Mouse (Mus musculus): ENCODE results near the gene Idh3b.
A peak's percentile ranks its signal among the peaks of the same experiment; 100 is the strongest.

The Idh3b gene

GRCm38 (mm10) chr2:130262398-130262797, 21.9 kb downstream of the Idh3b start:
- DNase-seq: no peak

GRCm38 (mm10) chr2:130261914-130262313, 22.4 kb downstream of the Idh3b start:
- no peak for DNase-seq

- no peak for DNase-seq
Observed at GRCm38 (mm10) chr2:130260822-130261221, 23.5 kb downstream of the Idh3b start.

- no peak for DNase-seq
Observed at GRCm38 (mm10) chr2:130256762-130257161, 27.6 kb downstream of the Idh3b start.

GRCm38 (mm10) chr2:130248226-130248625, 36.1 kb downstream of the Idh3b start:
- DNase-seq: no peak

- DNase-seq: peak; percentile 5 to 20
Observed at GRCm38 (mm10) chr2:130246912-130247311, 37.4 kb downstream of the Idh3b start.

Data from kidney, adult 8-10 months (tissue).